Mouse (Mus musculus) ES-E14 (cell line): ENCODE results near the gene Pdzd2.

Experiments used
- CHD2 ChIP-seq: IDR thresholded peaks from 2 replicates; pipeline ENCODE4 v1.6.1; 2014; ENCODE audit warnings: mild to moderate bottlenecking, low read depth, low read length, inconsistent platforms
- MAFK ChIP-seq: IDR thresholded peaks from 2 replicates; pipeline ENCODE4 v1.6.1; 2014; ENCODE audit warnings: mild to moderate bottlenecking, low read depth, low read length, inconsistent platforms; ENCODE audit not compliant: insufficient read depth
- ZC3H11A ChIP-seq: IDR thresholded peaks from 2 replicates; pipeline ENCODE4 v1.6.1; 2012; ENCODE audit warnings: low read depth, mild to moderate bottlenecking, inconsistent platforms, low read length, borderline replicate concordance
- ZNF384 ChIP-seq: IDR thresholded peaks from 2 replicates; pipeline ENCODE4 v1.6.1; 2012; ENCODE audit warnings: low read depth, low read length, inconsistent platforms

GRCm38 (mm10) chr15:12419446-12419845 is 320.3 kb downstream of the Pdzd2 start:
- TF ChIP-seq CHD2, result no peak
- no peak for TF ChIP-seq ZNF384
- TF ChIP-seq MAFK, result no peak
- TF ChIP-seq ZC3H11A, result no peak
